Mouse (Mus musculus): ENCODE measurements at regions not wholly inside any gene's neighbourhood (a gene's known extent, or its start where the extent isn't known, plus 50 kb on each side); places are given as distances from the start of the nearest gene placed in this dataset.

DNA sequence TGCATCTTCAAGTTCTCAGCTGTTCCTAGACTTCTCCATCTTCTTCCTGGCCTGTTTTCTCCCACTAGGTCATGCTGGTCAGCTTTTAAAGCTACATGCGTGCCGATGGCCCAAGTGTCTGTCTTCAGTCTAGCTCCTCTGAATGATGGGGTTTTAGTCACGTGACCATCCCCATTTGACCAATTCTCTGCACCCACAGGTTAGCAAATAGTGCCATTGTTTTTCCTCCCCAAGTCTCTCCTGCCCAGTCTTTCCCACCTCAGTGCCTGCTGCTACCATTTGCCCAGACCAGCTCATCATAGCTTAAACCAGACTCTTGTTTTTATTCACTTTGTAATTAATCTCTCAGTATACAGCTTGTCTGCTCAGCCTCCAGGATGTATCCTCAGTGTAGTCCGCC lies 62.3 kb downstream of the Zfp706 start:
- no peak for DNase-seq (ENCODE audit: low spot score in 2 of 2)

DNA sequence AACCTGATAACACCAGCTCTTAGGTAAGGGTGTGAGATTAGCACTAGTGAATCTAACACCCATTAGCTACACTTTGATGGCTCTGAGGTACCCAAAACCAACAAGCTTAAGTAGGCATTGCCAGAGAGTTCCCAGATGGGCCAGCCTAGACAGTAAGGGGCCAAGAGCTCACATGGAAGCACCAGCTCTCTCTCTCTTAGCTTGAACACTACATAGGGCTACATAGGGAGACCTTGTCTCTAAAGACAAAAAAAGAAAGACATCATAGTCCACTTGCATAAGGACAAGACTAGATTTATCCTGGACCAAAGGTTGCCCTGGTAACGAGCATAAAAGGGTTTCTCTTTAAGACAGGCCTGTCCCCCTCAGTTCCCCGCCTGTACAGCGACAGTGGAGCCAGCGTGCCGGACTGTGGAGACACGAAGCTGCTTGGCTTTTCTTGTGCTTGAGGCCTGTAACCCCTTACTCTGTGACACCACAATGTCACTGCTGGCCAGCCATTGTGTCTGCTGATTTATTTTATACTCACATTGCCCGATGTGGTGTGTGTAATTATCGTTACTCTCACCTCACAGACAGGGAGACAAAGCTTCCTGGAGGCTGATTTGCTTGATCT lies 62.9 kb downstream of the Zfp706 start:
- peak in 1 of 2 experiments; percentile 22 for DNase-seq (ENCODE audit: low spot score in 2 of 2)

DNA sequence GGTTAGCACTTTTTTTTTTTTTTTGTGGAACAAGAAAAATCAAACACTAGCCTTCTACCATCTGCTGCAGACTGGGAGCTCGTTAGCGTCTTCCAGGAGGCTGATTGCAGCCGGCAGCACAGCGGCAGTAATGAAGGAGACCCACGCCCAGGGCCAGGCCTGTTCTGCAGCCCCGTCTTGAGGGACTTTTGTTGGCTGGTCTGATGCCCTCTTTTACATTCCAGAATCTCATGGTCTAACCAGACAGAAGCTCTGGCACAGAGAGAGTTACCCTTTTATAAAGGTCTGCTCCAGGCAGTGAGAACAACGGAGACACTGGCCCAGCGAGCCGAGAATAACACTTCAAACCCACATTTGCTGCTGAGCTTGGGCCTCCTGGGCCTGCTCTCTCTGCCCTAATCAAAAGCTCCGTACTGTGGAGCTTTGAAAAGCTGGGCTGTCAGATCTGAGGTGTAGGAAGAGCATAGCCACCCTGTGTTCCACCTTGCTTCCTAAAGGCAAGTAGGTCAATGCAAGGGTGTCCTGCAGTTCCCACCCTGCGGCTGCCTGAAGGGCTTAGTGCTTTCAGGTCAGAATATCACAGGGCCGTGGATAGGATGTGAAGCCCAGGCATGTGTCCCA lies 64.0 kb downstream of the Zfp706 start:
- DNase-seq (ENCODE audit: low spot score in 2 of 2) = peak; percentile 40 to 57

DNA sequence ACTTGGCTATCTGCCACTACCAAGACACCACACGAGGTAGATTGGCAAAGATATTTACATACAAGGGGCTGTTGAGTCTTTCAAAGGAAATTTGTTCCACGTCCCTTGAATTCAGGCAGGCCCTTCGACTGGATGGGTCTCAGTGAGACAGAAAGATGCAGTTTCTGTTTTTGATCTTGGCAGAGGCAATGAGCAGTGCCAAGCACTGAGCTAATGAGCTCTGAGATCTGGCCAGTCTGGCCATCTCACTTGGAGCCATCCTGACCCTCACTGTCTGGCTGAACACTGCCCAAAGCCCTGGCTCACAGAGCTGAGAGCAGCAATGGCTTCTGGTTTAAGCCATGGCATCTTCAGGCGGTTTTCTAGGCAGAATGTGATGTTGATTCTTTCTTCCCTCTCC lies 65.3 kb downstream of the Zfp706 start:
- DNase-seq (ENCODE audit: low spot score in 2 of 2) = no peak

DNA sequence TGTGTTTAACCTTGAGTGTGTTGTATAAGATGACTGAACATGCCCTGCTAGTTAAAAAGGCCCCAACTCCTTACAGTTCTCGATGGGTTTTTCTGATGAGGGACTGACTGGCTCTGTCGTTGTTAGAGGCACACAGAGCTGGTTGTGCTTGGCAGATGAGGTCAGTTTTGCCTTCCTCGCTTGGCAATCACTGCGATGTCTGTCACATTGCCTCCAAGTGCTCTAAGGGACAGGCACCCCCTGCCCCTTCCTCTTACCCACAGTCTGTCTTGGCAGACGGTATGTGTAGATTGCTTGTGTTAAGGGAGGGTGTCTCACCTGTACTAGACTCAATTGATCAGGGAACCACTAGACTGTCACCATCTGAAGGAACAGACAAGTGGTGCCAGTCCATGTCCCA lies 65.8 kb downstream of the Zfp706 start:
- no peak for DNase-seq (ENCODE audit: low spot score in 2 of 2)

DNA sequence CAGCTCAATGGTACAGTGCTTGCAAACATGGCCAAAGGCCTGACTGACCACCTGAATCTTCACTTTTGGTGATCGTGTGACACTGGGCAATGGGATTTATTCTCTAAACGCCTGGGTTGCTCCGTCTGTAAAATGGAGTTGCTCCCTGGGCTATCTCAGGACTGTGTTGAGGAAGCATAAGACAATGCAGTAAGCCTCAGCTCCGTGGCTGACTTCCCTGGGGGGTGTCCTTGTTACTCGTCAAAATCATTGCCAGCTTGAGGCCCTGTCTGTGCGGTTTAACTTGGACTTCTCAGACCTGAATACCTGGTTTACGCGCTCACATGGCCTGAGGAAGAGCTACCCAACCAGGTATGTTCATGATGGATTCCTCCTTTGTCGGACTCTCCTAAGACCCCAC lies 68.0 kb downstream of the Zfp706 start:
- DNase-seq (ENCODE audit: low spot score in 2 of 2) = no peak

DNA sequence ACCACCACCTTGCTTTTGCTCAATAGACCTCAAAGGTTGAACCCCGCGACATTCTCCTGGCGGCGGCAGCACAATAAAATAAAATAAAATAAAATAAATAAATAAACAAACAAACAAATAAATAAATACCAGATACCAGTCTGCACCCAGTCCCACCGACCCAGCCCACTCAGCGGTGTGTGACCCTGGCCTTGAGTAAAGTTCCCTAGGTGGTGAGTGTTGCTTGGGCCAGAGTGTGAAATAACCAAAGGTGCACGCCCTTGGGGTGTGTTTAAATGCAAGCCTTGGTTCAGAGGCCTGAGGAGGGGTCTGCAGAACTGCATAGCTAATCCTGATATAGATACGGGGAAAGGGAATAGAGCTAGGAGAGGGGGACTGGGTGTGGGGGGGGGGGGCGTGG lies 68.4 kb downstream of the Zfp706 start:
- DNase-seq (ENCODE audit: low spot score in 2 of 2) = no peak

GRCm38 (mm10) chr15:36938511-36939150 lies 68.9 kb downstream of the Zfp706 start:
- peak; percentile 89 to 90 for DNase-seq (ENCODE audit: low spot score in 2 of 2)

DNA sequence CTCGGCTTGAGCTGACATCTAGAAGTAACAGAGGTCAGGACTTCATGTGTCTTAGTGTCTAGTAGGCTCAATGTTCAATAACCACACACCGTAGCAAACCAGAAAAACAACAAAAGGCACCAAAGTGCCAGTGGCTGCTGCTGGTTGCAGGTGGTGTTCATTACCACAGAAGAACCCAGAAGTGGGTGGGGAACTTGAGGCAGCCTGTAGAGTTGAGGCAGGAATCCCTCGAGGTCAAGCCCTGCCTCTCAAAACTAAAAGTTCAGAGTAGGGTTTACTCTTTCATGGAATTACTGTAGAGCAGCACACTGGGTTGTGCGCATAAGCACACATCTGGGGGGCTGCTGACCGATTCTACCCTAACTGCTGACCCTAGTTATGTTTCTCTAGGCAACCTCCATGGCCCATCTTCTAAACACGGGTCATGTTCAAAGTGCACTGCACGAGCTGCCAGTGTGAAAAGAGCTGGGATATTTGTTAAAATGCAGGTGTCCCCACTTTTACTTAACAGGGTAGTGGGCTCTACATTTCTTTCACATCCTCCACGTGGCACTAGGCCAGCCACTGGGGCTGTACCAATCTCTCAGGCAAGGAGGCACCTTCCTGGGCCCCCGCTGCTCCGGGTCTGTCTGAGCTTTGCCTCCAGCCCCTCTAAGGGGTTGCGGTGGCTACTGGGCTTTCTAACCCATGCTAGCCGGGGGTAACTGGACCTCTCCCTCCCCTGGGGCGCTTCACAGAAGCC lies 69.6 kb downstream of the Zfp706 start:
- peak in 1 of 2 experiments; percentile 18 for DNase-seq (ENCODE audit: low spot score in 2 of 2)

- DNase-seq (ENCODE audit: low spot score in 2 of 2) = no peak
Observed at GRCm38 (mm10) chr15:36937067-36937657, 70.4 kb downstream of the Zfp706 start.

- no peak for DNase-seq (ENCODE audit: low spot score in 2 of 2)
Observed at GRCm38 (mm10) chr15:36934801-36935200, 72.8 kb downstream of the Zfp706 start.

DNA sequence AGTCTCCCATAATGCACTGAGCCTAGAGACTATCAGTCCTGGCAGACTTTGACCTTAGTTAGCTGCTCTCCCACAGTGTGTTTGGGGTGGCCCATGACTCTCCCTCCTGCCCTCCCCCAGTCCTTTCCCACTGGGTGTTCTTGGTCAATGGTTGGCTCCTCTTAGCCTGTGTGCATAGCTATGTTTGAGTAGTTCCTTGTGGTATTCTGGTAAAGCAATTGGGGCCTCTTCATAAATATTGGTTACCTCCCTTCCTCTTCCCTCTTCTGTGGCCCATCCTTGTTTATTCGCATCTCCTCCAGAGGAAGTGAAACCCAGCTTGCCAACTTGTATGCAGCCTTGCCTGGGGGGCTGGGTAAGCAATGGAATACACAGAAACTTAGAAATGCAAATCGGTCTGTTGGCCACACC lies 74.0 kb downstream of the Zfp706 start:
- DNase-seq (ENCODE audit: low spot score in 2 of 2) = no peak

GRCm38 (mm10) chr15:36931460-36931859 lies 76.1 kb downstream of the Zfp706 start:
- no peak for DNase-seq (ENCODE audit: low spot score in 2 of 2)

DNA sequence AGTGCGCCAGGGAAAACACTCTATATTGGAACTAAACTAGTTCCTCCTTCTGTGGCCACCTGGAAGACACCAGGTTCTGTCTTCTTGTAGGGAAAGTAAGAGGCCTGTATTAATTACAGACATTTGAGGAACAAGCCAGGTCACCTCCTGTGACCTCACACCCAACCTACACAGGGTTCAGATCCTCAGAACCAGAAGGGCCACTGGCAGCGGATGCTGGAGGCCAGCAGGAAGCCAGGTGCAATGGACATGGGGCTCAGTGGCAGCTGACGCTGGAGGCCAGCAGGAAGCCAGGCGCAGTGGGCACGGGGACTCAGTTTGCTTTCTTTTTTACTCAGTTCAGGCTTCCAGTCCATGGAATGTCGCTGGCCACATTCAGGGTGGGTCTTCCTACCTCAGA lies 77.1 kb downstream of the Zfp706 start:
- DNase-seq (ENCODE audit: low spot score in 2 of 2) = no peak

DNA sequence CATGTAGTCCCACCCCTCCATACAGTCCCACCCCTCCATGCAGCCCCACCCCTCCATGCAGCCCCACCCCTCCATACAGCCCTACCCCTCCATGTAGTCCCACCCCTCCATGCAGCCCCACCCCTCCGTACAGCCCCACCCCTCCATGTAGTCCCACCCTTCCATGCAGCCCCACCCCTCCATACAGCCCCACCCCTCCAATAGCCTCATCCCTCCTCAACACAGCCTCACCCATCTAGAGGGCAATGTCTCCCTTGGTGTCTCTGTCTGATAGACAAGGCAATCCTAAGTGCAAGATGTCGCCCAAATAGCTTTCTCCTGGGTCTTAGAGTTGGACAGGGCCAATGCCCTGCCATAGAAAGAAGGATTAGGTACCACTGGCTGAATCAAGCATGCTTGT lies 77.8 kb downstream of the Zfp706 start:
- DNase-seq (ENCODE audit: low spot score in 2 of 2) = no peak

GRCm38 (mm10) chr15:36929088-36929487 lies 78.5 kb downstream of the Zfp706 start:
- no peak for DNase-seq (ENCODE audit: low spot score in 2 of 2)

- DNase-seq (ENCODE audit: low spot score in 2 of 2) = no peak
Observed at GRCm38 (mm10) chr15:36928678-36929077, 78.9 kb downstream of the Zfp706 start.

GRCm38 (mm10) chr15:36927436-36927835 lies 80.1 kb downstream of the Zfp706 start:
- DNase-seq (ENCODE audit: low spot score in 2 of 2) = no peak

GRCm38 (mm10) chr15:36924171-36924570 lies 83.4 kb downstream of the Zfp706 start:
- DNase-seq (ENCODE audit: low spot score in 2 of 2) = no peak

DNA sequence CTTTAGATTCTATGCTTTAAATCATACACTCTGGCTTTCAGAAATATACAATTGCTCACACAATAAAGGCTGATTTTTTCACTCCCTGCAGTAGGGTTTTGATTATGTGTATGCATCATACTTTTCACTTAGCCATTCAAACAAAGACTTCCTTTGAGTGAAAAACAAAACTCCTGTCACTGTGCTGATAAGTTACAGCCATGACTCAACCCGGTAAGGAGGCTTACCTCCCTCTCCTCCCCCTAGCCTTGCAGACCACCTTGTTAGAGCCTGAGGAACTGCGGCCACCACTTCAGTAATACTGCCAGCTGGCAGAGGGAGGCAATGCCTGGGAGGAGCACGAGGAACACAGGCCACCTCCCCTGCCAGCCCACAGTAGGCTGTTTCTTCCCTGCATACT lies 86.2 kb downstream of the Zfp706 start:
- no peak for DNase-seq (ENCODE audit: low spot score in 2 of 2)

DNA sequence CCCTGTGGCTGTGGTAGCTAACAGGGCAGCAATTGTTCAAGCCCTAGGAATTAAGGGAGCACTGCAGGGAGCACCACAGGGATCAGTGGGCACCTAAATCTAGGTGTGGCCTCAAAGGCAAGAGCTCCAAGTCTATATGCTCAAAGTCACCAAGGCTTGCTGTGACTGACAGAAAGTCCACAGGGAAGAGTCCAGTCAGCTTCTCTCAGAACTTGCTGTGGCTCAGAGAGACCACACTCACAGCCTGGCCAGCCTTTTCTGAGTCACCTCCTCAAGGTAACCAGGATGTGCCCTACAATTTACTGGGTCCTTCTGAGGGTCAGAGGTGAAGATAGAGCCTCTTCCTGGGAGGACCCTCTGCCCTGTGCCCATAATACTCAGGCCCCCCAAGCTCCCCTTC lies 86.7 kb downstream of the Zfp706 start:
- DNase-seq (ENCODE audit: low spot score in 2 of 2) = no peak

- no peak for DNase-seq (ENCODE audit: low spot score in 2 of 2)
Observed at GRCm38 (mm10) chr15:36919704-36920103, 87.9 kb downstream of the Zfp706 start.

All from right cerebral cortex, adult 2 months (tissue).